Mouse (Mus musculus) cerebellum, postnatal 36 days (tissue): Measurements from ENCODE around the gene Nmur2.

Source experiments
- DNase-seq, 2 experiments: peaks; one replicate each; pipeline ENCODE4 v3.0.0; 2021 to 2022; ENCODE audit warnings: mixed read lengths in 2 of 2

The Nmur2 gene

DNA sequence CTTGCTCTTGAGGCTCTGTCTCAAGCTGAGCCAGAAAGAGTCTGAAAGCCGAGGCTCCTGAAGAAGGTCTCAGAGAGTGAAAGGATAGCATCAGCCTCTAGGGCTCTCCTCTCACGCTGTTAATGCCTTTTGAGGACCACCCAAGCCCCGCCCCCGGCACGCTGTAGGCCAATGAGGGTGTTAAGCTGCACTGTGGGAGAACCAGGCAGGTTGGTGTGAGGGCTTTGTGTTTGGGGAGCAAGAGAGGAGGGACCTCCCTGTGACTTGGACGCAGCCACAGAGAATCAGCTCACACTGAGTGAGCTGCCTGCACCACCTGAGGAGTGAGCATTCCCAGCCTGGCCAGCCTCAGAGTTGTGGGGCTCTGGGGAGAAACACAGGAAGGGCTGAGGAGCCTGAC, at the start of gene Nmur2:
Nmur2 (minus strand) TSS at position 94 of the 400 bp plus-strand sequence.
- no peak for DNase-seq

DNA sequence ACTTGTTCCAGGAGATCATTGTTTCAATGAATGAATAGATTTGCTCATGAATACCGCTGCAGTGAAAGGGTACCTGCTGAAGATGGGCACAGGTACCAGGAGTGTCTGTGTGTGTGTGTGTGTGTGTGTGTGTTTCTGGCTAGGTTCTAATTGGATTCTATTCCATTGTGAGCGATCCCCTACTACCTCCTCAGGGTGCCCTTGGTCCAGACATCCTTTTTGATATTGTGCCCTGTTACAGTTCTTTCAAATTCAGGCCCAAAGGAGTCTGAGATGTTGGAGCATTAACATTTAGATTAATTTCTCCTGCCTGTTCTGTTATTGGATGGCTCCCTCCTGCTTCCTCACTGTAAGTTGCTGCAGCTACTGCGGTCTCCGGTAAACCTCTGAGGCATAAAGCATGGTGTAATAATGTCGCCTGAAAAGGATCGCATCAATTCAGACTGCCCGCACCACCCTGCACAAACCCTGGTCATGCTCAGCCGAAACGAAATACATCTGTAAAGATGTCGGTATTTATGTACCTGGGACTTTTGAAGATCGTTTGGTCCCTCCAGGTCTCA, 48.4 kb upstream of the Nmur2 start:
- DNase-seq = no peak

DNA sequence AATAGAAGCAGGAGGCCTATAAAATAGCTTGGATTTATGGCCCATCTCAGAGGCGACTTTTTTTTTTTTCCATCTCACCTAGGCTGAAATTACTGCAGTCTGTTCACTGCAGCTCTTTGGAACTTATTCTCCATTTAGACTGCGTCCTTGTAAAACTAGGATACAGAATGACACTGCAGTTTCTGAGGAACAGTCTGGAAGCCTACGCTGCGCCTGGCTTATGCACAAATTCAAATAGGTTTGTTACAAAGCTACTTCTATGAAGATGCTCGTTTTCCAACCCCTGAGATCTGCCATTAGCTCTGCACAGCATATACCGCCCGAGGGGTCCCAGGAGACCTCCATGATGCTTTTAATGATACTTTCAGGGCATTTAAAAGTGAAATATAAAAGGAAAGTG, 31.3 kb upstream of the Nmur2 start:
- DNase-seq = no peak

DNA sequence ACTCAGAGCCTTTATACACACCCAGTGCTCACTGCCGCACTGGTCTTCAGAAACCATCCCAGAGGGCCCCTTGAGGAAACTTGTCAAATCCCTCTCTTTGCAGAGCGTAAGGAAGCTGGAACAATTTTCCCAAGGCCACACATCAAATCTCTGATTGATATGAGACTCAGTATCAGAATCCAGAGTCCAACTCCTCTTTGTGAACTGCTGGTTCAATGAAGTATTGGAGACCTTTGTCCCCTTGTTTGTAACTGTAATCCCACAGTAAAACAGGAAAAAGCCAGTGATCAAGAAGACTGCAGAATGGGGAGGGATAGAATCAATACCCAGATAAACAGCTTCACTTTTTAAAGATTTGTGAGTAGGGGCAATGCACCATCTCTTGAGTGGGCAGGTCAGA, 28.8 kb upstream of the Nmur2 start:
- DNase-seq = no peak

DNA sequence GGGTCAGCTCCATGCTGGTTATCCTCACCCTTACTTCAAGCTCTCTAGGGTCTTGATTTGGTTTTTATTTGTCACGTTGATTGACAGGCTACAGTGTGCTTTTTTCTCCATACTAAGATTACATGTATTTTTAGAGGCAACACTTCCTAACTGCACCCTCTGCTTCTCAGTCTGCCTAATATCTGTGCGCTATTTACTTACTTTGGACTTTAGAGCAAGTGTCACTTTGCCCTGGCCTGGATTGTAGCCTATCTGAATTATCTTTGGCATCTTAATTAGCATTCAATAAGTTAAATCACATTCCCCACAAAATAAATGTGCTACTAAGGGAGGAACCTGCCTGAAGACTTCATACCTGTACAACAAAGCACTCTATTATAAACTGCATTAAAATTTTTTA, 24.3 kb upstream of the Nmur2 start:
- DNase-seq = no peak

DNA sequence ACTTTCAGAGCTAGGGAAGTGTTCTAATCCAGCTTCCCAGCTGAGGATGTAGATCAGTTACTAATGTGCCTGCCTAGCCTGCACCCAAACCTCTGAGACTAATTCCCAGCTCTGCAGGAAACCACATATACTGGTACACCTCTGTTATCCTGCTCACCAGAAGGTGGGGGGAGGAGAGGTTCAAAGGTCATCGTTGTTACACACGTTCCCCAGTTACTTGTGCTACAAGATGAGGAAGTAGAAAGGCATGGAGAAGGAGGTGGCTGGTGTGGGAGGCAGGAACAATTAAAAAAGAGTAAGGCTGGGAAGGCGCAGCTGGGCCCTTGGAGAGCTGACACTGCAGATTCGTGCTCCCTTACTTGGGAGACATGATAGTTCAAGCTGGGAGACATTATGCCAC, 23.8 kb upstream of the Nmur2 start:
- DNase-seq = no peak

DNA sequence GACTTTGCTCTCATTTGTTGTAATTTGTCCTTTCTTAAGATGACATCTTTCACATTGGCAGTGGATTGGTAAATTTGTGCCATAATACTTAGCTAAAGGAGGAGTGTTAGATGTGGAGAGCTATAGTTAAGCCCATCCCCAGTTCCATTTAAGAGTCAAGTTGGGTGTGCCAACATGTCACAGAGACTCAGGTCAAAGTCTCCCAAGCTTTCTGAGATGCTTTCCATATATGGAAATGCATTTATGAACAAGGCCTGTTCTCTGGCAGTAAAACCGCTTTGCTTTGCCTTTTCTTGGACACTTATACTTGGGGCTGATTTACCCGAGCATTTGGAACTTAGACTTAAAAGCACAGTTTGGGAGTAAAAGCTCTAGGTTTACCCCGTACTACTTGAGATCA, 18.4 kb upstream of the Nmur2 start:
- DNase-seq = no peak

DNA sequence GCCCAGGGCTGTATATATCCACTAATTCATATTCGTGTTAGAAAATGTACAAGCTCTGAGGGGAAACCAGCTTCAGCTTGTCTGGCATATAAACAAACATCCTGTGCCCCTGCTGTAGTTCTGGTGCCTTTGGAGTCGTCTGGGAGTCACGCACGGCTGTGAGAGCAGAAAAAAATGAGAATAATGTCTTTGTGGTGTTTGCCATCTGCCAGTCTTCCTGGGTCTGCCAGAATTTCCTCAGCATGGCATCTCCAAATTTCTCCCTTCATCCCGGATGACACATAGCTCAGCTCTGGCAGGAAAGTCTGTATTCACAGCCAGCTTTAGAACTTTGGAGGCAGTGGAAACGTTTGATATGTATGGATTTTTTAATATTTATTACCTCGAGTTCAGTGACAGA, 13.6 kb upstream of the Nmur2 start:
- DNase-seq = peak; percentile 32 to 40

DNA sequence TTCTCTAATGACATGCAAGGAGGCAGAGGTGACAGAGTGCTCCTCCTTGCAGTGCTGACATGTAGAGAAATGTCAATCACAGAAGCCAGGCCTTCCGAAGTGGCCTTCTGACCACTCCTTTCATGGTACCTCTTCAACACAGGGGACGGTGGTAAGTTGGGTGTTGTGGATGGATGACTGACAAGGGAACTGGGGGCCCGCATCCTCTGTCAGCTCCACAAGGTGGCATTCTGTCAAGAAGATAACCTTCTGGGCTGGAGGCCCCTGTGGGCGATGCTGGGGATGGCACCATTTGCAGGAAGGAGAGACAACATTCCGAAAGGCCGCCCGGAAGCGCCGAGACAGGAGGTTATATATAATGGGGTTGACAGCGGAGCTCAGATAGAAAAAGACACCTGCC, 14.0 kb downstream of the Nmur2 start:
- DNase-seq = no peak

DNA sequence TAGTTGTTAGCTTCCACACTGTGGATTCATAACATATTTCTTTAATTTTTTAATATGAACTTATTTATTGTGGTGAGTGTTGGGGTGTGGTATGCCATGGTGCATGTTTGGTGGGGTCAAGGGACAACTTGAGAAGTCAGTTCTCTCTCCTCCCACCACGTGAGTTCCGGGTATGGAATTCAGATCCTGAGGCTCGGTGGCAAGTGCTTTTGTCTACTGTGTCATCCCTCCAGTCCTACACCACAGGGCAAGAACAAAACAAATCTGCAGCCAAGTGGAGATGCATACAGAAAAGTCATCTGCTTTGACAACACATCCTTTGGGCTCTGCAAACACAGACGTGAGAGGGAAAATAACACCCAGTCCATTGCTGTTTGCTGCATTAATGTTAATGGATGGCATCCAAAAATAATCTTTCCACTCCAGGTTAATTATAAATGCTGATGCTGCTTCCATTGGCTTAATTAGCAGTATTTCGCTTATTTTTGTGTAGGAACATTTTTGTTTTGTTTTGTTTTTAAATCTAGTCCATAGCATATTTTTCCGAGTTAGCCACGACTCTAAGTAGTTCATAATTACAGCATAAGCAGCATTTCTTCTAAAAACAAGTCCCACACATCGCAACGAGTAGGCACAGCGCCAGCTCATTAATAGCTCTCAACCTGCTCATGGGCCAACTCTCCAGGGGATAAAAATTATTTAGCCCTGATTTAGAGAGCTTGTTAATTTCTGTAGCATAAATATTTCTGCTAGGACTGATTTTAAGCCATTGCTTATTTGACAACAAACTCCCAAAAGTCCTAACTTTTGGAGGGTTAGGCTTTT, 14.9 kb downstream of the Nmur2 start:
- peak; percentile 38 to 42 for DNase-seq

DNA sequence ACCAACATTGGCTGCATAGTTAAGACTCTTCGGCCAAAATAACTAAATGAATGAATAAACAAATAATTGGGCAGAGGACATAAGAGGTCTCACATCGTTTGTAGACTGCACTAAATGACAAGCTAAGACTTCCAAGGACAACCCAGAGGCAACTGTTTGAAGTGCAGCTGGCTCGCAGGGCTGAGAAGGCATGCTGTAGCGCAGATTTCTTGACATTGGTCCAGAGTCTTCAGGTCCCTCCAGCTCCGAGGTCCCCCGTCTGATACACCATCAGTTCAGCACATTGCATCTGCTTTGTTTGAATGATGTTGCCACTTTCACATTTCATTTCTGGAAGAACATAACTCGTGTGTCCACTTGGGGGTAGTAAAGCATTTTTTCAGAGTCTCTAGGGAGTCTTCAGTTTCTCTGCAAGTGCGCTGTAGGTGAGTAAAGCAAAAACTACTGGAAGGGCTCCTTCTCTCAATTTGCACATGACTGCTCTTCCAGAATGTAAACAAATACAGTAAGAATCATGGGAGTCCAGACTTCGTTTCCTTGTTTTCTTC, 27.2 kb downstream of the Nmur2 start:
- DNase-seq = no peak

DNA sequence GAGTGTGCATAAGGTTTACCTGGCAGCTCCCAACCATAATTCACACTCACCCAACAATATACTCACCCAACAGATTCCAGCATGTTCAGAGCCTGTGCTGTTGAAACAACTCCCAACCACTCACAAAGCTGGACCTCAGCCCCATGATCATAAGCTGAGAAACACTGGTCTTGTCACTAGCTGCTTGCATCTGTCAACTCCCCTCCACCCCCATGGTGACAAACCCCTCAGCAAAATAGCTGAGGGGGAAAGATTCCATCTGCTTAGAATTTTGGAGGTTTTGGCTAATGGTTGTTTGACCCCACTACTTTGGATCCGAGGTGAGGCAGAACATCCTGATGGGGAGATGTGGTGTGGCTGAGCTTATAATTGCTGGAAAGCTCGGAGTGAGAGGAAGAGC, 28.4 kb downstream of the Nmur2 start:
- DNase-seq = no peak

DNA sequence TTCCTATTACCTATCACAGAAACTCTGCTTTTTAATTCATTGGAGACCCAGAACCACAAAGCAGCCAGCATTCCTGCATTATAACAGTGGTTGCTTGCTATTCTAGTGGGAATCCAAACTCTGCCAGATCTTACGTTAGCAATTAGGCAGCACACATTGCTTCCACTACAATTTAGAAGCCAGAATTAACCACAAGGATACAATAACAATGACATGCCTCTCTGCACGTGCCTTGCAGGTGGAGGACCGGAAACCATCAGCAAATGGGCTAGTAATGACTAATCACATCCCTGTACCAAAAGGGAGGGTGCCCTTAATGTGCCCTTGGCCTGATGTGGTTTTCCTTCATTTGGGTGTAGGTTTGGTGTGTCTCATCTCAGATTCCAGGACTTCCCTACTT, 32.5 kb downstream of the Nmur2 start:
- DNase-seq = no peak

DNA sequence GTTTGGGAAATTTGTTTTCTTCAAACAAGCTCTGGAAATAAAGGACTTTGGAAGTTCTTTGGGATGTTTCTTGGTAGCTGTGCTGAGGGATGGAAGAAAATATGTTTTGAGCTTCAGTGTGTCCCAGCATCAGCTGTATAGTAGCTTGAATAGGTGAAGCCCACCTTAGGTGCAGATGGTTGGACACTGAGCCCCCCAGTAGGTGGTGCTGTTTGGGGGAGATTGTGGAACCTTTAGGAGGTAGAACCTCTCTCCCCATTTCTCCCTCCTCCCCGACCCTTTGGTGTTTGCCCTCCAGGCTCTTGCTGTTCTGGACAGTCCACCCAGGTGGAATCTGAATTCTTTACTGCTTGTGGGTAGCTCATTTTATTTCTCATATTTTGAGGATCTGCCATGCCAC, 48.0 kb downstream of the Nmur2 start:
- DNase-seq = no peak

DNA sequence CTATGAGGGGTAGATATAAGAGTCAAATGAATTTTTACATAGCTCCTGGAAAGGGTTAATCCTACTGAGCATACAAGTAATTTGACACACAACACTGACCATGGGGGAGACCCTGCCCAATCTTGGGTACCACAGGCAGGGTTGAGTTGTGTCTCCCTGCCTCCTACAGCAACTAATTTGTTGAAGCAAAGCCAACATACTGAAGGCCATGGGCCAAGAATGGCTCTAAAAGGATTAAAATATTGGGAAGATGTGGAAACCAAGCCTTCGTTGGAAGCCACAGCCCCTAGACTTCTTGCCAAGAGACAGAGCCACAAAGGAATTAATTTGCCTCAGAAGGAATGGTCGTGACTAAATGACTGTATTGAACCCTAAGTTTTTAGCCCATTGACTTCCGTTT, 48.7 kb downstream of the Nmur2 start:
- no peak for DNase-seq

DNA sequence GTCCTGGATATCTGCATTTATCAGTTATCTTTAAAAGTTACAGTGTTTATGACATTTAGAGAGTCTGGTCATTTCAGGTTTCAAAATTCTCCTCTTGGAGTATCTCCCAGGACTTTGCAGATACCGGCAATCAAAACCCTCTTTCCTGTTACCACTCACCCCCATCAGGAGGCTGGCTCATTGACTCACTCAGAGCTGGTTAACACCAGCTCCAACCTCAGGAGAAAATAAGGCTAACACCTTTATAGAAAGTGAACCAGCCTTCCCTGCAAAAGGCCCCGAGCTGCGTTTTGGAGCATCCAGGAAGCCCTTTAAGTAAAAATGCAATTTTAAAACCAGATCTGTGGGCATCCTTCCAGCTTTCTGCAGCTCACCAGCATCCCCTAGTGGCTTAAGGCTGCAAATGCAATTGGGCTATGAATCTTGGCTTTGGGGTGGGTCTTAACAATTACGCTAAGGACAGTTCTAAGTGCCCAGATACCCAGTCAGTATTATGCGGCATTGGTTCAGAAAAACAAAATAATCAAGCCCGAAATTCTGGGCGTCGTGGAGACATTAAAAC, 49.2 kb downstream of the Nmur2 start:
- DNase-seq = peak; percentile 31 to 33

DNA sequence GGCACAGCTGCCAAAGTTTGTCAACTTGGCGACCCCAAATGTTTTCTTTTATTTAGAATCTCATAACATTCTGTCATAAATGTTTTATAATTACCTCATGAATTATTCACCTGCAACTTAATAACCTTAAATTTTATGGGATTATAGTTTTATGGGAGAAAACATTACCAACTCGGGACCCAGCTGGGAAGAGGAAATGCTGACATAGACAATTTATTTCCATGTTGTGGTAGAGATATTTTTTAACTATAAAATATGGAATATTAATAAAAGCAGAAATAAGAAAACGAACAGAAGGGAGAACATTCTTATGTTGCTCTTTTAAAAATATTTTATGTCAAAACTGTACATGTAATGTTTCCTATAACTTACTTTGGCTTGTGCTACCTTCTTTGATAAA, 56.2 kb downstream of the Nmur2 start:
- no peak for DNase-seq

DNA sequence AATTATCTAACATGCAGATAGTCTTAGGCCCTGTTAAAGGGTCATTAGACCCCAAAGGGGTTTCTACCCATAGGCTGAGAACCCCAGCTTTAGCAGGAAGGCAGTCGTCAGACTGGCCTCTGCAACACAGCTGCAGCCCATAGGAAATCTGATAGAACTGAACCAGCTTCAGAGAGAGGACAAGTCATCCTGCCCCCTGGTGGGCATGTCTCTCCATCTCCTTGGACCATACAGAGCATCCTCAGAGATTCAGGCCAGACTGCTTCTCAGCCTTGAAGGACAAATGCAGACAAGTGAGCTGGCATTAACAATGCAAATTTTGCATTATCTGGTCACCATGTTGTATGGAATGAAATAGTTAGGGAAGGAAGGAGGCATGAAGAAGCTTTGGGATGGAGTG, 59.2 kb downstream of the Nmur2 start:
- DNase-seq = no peak

DNA sequence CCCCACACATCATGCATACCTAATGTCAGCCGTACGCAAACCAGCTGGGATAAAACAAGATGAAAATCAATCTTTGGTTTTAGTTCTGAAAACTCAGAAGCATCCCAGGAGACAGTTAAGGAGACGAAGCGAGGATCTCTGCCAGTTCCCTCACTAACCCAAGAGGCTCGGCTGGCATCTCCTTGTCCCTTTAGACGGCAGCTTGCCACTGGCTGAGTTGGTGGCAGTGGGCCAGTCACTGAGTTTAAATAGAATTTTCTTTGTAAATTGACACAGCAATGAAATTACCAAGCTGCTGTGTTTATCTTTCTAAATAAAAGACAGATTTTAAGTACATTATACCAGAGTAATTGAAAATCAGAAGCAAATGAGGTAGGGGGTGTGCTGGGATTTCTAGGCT, 62.7 kb downstream of the Nmur2 start:
- DNase-seq = no peak
